ENCODE assay signal across 15 mouse cellular contexts in genomic region chr4:82250355-82250659, GRCm38 (mm10).
A peak's percentile ranks its signal among the peaks of the same experiment; 100 is the strongest.
DNase-seq lines count a peak whose midpoint lies in the region; ATAC-seq and TF ChIP-seq lines count a peak whose summit lies in the region.
"Had no signal": no experiment of that assay in that cellular context is flagged by ENCODE, and none has a peak within 500 bp of the region (broad histone marks: within the 10 kb centered on the region; RNA-seq: fewer than 3 reads in every experiment).

No protein-coding gene starts in this region.

- TF ChIP-seq CTCF in gastrocnemius, adult 2 months (IDR thresholded peaks at IDR 0.05), result no peak

- no peak for ATAC-seq in kidney, embryonic 15.5 days (replicated peaks; ENCODE audit: low FRiP score)

- no peak for DNase-seq in gastrocnemius, adult 2 months
- no peak for DNase-seq in gastrocnemius, postnatal 10 days
- DNase-seq in kidney, postnatal 10 days, result no peak
- DNase-seq in 3T3-L1 (ENCODE audit: low read depth, low spot score), result peak; percentile 60
- DNase-seq in limb, embryonic 10.5 days (ENCODE audit: low spot score), result no peak
- DNase-seq in ovary, postnatal 10 days (ENCODE audit: low spot score), result no peak
- DNase-seq in spleen, postnatal 36 days (ENCODE audit: low spot score in 2 of 2), result no peak
- DNase-seq: cerebellum, adult 9-11 months; heart, postnatal 14 days; kidney, postnatal 4 days; right cerebral cortex, adult 18-20 months; thymus, postnatal 4 days had no signal

- H3K27me3 ChIP-seq in kidney, embryonic 15.5 days, result no peaks in the 10 kb centered on the region
- H3K27me3 ChIP-seq in limb, embryonic 10.5 days (ENCODE audit: low read depth, poor library complexity, severe bottlenecking), result no peaks in the 10 kb centered on the region
- H3K27me3 ChIP-seq: megakaryocyte, embryonic 14.5 days had no signal

- no peak overlapping the region for H3K4me2 ChIP-seq in kidney, embryonic 15.5 days

- no peaks in the 10 kb centered on the region for H3K9me3 ChIP-seq in kidney, embryonic 15.5 days (replicated peaks)
- H3K9me3 ChIP-seq in limb, embryonic 10.5 days (replicated peaks), result no peaks in the 10 kb centered on the region

- H3K36me3 ChIP-seq in kidney, embryonic 15.5 days, result no peaks in the 10 kb centered on the region
- H3K36me3 ChIP-seq in limb, embryonic 10.5 days, result no peaks in the 10 kb centered on the region

- peaks cover 18% of the 10 kb centered on the region for H3K4me1 ChIP-seq in kidney, embryonic 15.5 days
- H3K4me1 ChIP-seq in limb, embryonic 10.5 days, result peaks cover 10% of the 10 kb centered on the region
- H3K4me1 ChIP-seq: megakaryocyte, embryonic 14.5 days had no signal

- whole genome bisulfite sequencing in kidney, embryonic 15.5 days, result 28% methylated on average over 5 of the region's 5 CpGs
- WGBS in limb, embryonic 10.5 days, result 63% methylated on average over 5 of the region's 5 CpGs

- H3K9ac ChIP-seq in kidney, embryonic 15.5 days, result no peak overlapping the region

- intact Hi-C loops in gastrocnemius, adult 2 months (cut with DNase I), result no loop called here

- peak overlapping the region; percentile 5; the same call in 1 of the 2 replicates for H3K27ac ChIP-seq in gastrocnemius, adult 2 months
- H3K27ac ChIP-seq in kidney, embryonic 15.5 days, result peak overlapping the region; percentile 86
- 0 out of 2 replicates have a peak overlapping the region, but pooled peaks have one; percentile 15 for H3K27ac ChIP-seq in limb, embryonic 10.5 days

- no peak overlapping the region for H3K4me3 ChIP-seq in gastrocnemius, adult 2 months
- no peak overlapping the region for H3K4me3 ChIP-seq in kidney, embryonic 15.5 days (replicated peaks)
- H3K4me3 ChIP-seq in limb, embryonic 10.5 days, result no peak overlapping the region
- H3K4me3 ChIP-seq: megakaryocyte, embryonic 14.5 days; myocyte had no signal

Comparison
In these comparisons a context has a peak if more than half of its experiments do, and no peak if none do; other contexts are left out.
1. H3K27ac ChIP-seq: peak in every context shown above with its lines; median percentile 86 in kidney, embryonic 15.5 days; 15 in limb, embryonic 10.5 days; 5 in gastrocnemius, adult 2 months.